Mouse (Mus musculus): ENCODE measurements around the gene Net1. TPM values are rescaled to one million over a fixed set of nuclear protein-coding genes. Genes with fewer than 3 reads are reported as not detected.

Gene Net1
- 70.9 and 75.8 TPM in 2 replicates for polyA plus RNA-seq (2014; fragmentation: Nextera tagmentation; extraction: Ambion mirVana)

- WGBS: under 1% methylated on average over 52 of the region's 52 CpGs
- H3K4me3 ChIP-seq (ENCODE audit: low read depth, low read length): peak within 1 kb of the TSS; percentile 88
- peak within 1 kb of the TSS; percentile 59 for H3K4me2 ChIP-seq (replicated peaks; ENCODE audit: low read depth, low read length)
- peak within 1 kb of the TSS; percentile 71 for H3K9ac ChIP-seq (replicated peaks; ENCODE audit: low read depth, low read length)
- 0 out of 2 replicates have a peak within 1 kb of the TSS, but pooled peaks have one; percentile 16 for H3K27ac ChIP-seq (ENCODE audit: low read length)
- no peaks in the 10 kb centered on the region for H3K27me3 ChIP-seq (ENCODE audit: control insufficient read depth, insufficient read depth, low read length)
- H3K36me3 ChIP-seq (ENCODE audit: control insufficient read depth, insufficient read depth, low read length): no peaks in the 10 kb centered on the region; the same call in 1 of the 2 replicates
- 0 out of 2 replicates have a peak, but pooled peaks cover 5% of the 10 kb centered on the region for H3K4me1 ChIP-seq (ENCODE audit: control insufficient read depth, insufficient read depth, low read length)
- peak; percentile 97 for ATAC-seq (ENCODE audit: insufficient number of reproducible peaks, insufficient read depth, low FRiP score, low read depth)
- no peaks in the 10 kb centered on the region for H3K9me3 ChIP-seq (ENCODE audit: control insufficient read depth, low read depth, low read length)
These were observed at the start of gene Net1, which contains the start of gene Tubal3 for GRCm38 (mm10) chr13:3917571-3918311. Gene Net1, minus strand, starts transcription at chr13:3918220. Gene Tubal3, plus strand, starts transcription at chr13:3918274.

GRCm38 (mm10) chr13:3951198-3951914, 33.3 kb upstream of the Net1 start:
- Histone ChIP-seq H3K36me3 (ENCODE audit: control insufficient read depth, insufficient read depth, low read length) (no peaks in the 10 kb centered on the region), H3K9me3 (ENCODE audit: control insufficient read depth, low read depth, low read length) (no peaks in the 10 kb centered on the region), H3K4me1 (ENCODE audit: control insufficient read depth, insufficient read depth, low read length) (no peaks in the 10 kb centered on the region), H3K4me3 (ENCODE audit: low read depth, low read length) (no peak overlapping the region), H3K27me3 (ENCODE audit: control insufficient read depth, insufficient read depth, low read length) (no peaks in the 10 kb centered on the region), H3K4me2 (replicated peaks; ENCODE audit: low read depth, low read length) (no peak overlapping the region), H3K9ac (replicated peaks; ENCODE audit: low read depth, low read length) (no peak overlapping the region), H3K27ac (ENCODE audit: low read length) (no peak overlapping the region)
- WGBS: 76% methylated on average over 6 of the region's 6 CpGs
- ATAC-seq (ENCODE audit: insufficient number of reproducible peaks, insufficient read depth, low FRiP score, low read depth): no peak

- ATAC-seq (ENCODE audit: insufficient number of reproducible peaks, insufficient read depth, low FRiP score, low read depth): no peak
- H3K9me3 ChIP-seq (ENCODE audit: control insufficient read depth, low read depth, low read length): no peaks in the 10 kb centered on the region
- H3K4me3 ChIP-seq (ENCODE audit: low read depth, low read length): no peak overlapping the region
- no peak overlapping the region for H3K4me2 ChIP-seq (replicated peaks; ENCODE audit: low read depth, low read length)
- no peaks in the 10 kb centered on the region for H3K27me3 ChIP-seq (ENCODE audit: control insufficient read depth, insufficient read depth, low read length)
- H3K9ac ChIP-seq (replicated peaks; ENCODE audit: low read depth, low read length): no peak overlapping the region
- no peaks in the 10 kb centered on the region for H3K36me3 ChIP-seq (ENCODE audit: control insufficient read depth, insufficient read depth, low read length)
- no peak overlapping the region for H3K27ac ChIP-seq (ENCODE audit: low read length)
- 88% methylated on average over 4 of the region's 4 CpGs for WGBS
- no peaks in the 10 kb centered on the region for H3K4me1 ChIP-seq (ENCODE audit: control insufficient read depth, insufficient read depth, low read length)
These were observed 31.5 kb upstream of the Net1 start for GRCm38 (mm10) chr13:3949477-3949876.

- Histone ChIP-seq H3K27me3 (ENCODE audit: control insufficient read depth, insufficient read depth, low read length) (no peaks in the 10 kb centered on the region), H3K4me1 (ENCODE audit: control insufficient read depth, insufficient read depth, low read length) (no peaks in the 10 kb centered on the region), H3K4me2 (replicated peaks; ENCODE audit: low read depth, low read length) (no peak overlapping the region), H3K27ac (ENCODE audit: low read length) (no peak overlapping the region), H3K36me3 (ENCODE audit: control insufficient read depth, insufficient read depth, low read length) (no peaks in the 10 kb centered on the region), H3K4me3 (ENCODE audit: low read depth, low read length) (no peak overlapping the region), H3K9ac (replicated peaks; ENCODE audit: low read depth, low read length) (no peak overlapping the region), H3K9me3 (ENCODE audit: control insufficient read depth, low read depth, low read length) (no peaks in the 10 kb centered on the region)
- no peak for ATAC-seq (ENCODE audit: insufficient number of reproducible peaks, insufficient read depth, low FRiP score, low read depth)
- WGBS: 87% methylated on average over 4 of the region's 4 CpGs
These were observed 29.2 kb upstream of the Net1 start for GRCm38 (mm10) chr13:3947267-3947666.

GRCm38 (mm10) chr13:3945249-3945648, 27.2 kb upstream of the Net1 start, which contains the start of gene Ucn3:
Gene Ucn3, minus strand, starts transcription at chr13:3945349.
- WGBS: 71% methylated on average over 2 of the region's 2 CpGs

GRCm38 (mm10) chr13:3944699-3945098, 26.7 kb upstream of the Net1 start:
- no peak for ATAC-seq (ENCODE audit: insufficient number of reproducible peaks, insufficient read depth, low FRiP score, low read depth)
- Histone ChIP-seq H3K4me1 (ENCODE audit: control insufficient read depth, insufficient read depth, low read length) (no peaks in the 10 kb centered on the region), H3K4me2 (replicated peaks; ENCODE audit: low read depth, low read length) (no peak overlapping the region), H3K27ac (ENCODE audit: low read length) (no peak overlapping the region), H3K4me3 (ENCODE audit: low read depth, low read length) (no peak overlapping the region), H3K9ac (replicated peaks; ENCODE audit: low read depth, low read length) (no peak overlapping the region), H3K36me3 (ENCODE audit: control insufficient read depth, insufficient read depth, low read length) (no peaks in the 10 kb centered on the region), H3K9me3 (ENCODE audit: control insufficient read depth, low read depth, low read length) (no peaks in the 10 kb centered on the region), H3K27me3 (ENCODE audit: control insufficient read depth, insufficient read depth, low read length) (no peaks in the 10 kb centered on the region)
- WGBS: 58% methylated on average over 7 of the region's 7 CpGs

More at GRCm38 (mm10) chr13:3945249-3945648, 27.2 kb upstream of the Net1 start, which contains the start of gene Ucn3:
- no peak within 1 kb of the TSS for H3K4me2 ChIP-seq (replicated peaks; ENCODE audit: low read depth, low read length)
- no peak within 1 kb of the TSS for H3K4me3 ChIP-seq (ENCODE audit: low read depth, low read length)
- no peak within 1 kb of the TSS for H3K27ac ChIP-seq (ENCODE audit: low read length)
- H3K9ac ChIP-seq (replicated peaks; ENCODE audit: low read depth, low read length): no peak within 1 kb of the TSS
- no peaks in the 10 kb centered on the region for H3K9me3 ChIP-seq (ENCODE audit: control insufficient read depth, low read depth, low read length)
- H3K4me1 ChIP-seq (ENCODE audit: control insufficient read depth, insufficient read depth, low read length): no peaks in the 10 kb centered on the region
- H3K36me3 ChIP-seq (ENCODE audit: control insufficient read depth, insufficient read depth, low read length): no peaks in the 10 kb centered on the region
- no peak for ATAC-seq (ENCODE audit: insufficient number of reproducible peaks, insufficient read depth, low FRiP score, low read depth)
- no peaks in the 10 kb centered on the region for H3K27me3 ChIP-seq (ENCODE audit: control insufficient read depth, insufficient read depth, low read length)

DNA sequence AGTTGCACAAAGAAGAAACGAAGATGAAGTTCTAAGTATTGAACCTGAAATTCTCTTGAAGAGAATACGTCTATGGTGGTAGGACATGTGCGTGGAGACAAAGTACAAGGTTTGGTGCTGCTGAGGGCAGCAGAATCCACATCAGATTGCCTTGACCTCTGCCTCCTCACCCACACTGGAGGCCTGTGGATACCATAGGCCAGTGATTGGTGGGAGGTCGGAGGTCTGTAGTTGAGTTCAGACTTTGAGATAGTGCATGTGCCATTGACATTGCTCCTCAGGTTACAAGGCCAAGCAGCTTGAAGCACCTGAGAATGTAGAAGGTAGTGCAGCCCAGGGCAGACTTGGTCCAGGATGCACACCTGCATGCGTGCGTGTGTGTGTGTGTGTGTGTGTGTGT, 8.0 kb upstream of the Net1 start:
- Histone ChIP-seq H3K4me3 (ENCODE audit: low read depth, low read length) (no peak overlapping the region), H3K9ac (replicated peaks; ENCODE audit: low read depth, low read length) (no peak overlapping the region), H3K4me2 (replicated peaks; ENCODE audit: low read depth, low read length) (no peak overlapping the region), H3K27ac (ENCODE audit: low read length) (no peak overlapping the region), H3K4me1 (ENCODE audit: control insufficient read depth, insufficient read depth, low read length) (no peaks in the 10 kb centered on the region), H3K27me3 (ENCODE audit: control insufficient read depth, insufficient read depth, low read length) (no peaks in the 10 kb centered on the region), H3K36me3 (ENCODE audit: control insufficient read depth, insufficient read depth, low read length) (no peaks in the 10 kb centered on the region), H3K9me3 (ENCODE audit: control insufficient read depth, low read depth, low read length) (no peaks in the 10 kb centered on the region)
- WGBS: 81% methylated on average over 6 of the region's 6 CpGs
- ATAC-seq (ENCODE audit: insufficient number of reproducible peaks, insufficient read depth, low FRiP score, low read depth): no peak

GRCm38 (mm10) chr13:3925632-3926031, 7.6 kb upstream of the Net1 start:
- ATAC-seq (ENCODE audit: insufficient number of reproducible peaks, insufficient read depth, low FRiP score, low read depth): no peak
- Histone ChIP-seq H3K9me3 (ENCODE audit: control insufficient read depth, low read depth, low read length) (no peaks in the 10 kb centered on the region), H3K4me1 (ENCODE audit: control insufficient read depth, insufficient read depth, low read length) (no peaks in the 10 kb centered on the region), H3K36me3 (ENCODE audit: control insufficient read depth, insufficient read depth, low read length) (no peaks in the 10 kb centered on the region), H3K27ac (ENCODE audit: low read length) (no peak overlapping the region), H3K4me3 (ENCODE audit: low read depth, low read length) (no peak overlapping the region), H3K27me3 (ENCODE audit: control insufficient read depth, insufficient read depth, low read length) (no peaks in the 10 kb centered on the region), H3K9ac (replicated peaks; ENCODE audit: low read depth, low read length) (no peak overlapping the region), H3K4me2 (replicated peaks; ENCODE audit: low read depth, low read length) (no peak overlapping the region)
- WGBS: 66% methylated on average over 6 of the region's 6 CpGs

Measured in stomach, embryonic 14.5 days (tissue).